Mouse (Mus musculus) heart, postnatal 4 days (tissue): ENCODE measurements at regions not wholly inside any gene's neighbourhood (a gene's known extent, or its start where the extent isn't known, plus 50 kb on each side); places are given as distances from the start of the nearest gene placed in this dataset.

Source experiments
- DNase-seq: peaks from one replicate; pipeline ENCODE4 v3.0.0; 2021

GRCm38 (mm10) chr2:114835694-114836093 is 180.9 kb upstream of the Dph6 start:
- DNase-seq, result no peak

- no peak for DNase-seq
Measured at GRCm38 (mm10) chr2:114843696-114844388, 189.1 kb upstream of the Dph6 start.

- DNase-seq, result no peak
Measured at GRCm38 (mm10) chr2:114844389-114844771, 189.6 kb upstream of the Dph6 start.

GRCm38 (mm10) chr2:114848439-114848838 is 193.7 kb upstream of the Dph6 start:
- DNase-seq, result no peak

GRCm38 (mm10) chr2:114848914-114849313 is 194.2 kb upstream of the Dph6 start:
- no peak for DNase-seq

GRCm38 (mm10) chr2:114853715-114854530 is 199.2 kb upstream of the Dph6 start:
- DNase-seq, result peak; percentile 77

GRCm38 (mm10) chr2:114872272-114872671 is 217.5 kb upstream of the Dph6 start:
- DNase-seq, result no peak

- no peak for DNase-seq
Measured at GRCm38 (mm10) chr2:114873090-114873489, 218.3 kb upstream of the Dph6 start.

GRCm38 (mm10) chr2:114879084-114879483 is 224.3 kb upstream of the Dph6 start:
- no peak for DNase-seq

- no peak for DNase-seq
Measured at GRCm38 (mm10) chr2:114879784-114880183, 225.0 kb upstream of the Dph6 start.

GRCm38 (mm10) chr2:114885734-114886260 is 231.0 kb upstream of the Dph6 start:
- no peak for DNase-seq

GRCm38 (mm10) chr2:114898812-114899211 is 244.0 kb upstream of the Dph6 start:
- DNase-seq, result no peak

- no peak for DNase-seq
Measured at GRCm38 (mm10) chr2:114911845-114912500, 257.2 kb upstream of the Dph6 start.

- no peak for DNase-seq
Measured at GRCm38 (mm10) chr2:114915025-114915690, 260.4 kb upstream of the Dph6 start.

- no peak for DNase-seq
Measured at GRCm38 (mm10) chr2:114918420-114919332, 263.9 kb upstream of the Dph6 start.

- DNase-seq, result no peak
Measured at GRCm38 (mm10) chr2:114923911-114924310, 269.1 kb upstream of the Dph6 start.

- no peak for DNase-seq
Measured at GRCm38 (mm10) chr2:114935436-114935835, 280.7 kb upstream of the Dph6 start.

- no peak for DNase-seq
Measured at GRCm38 (mm10) chr2:114938416-114939147, 283.8 kb upstream of the Dph6 start.

GRCm38 (mm10) chr2:114966111-114966510 is 311.3 kb upstream of the Dph6 start:
- DNase-seq, result no peak

- no peak for DNase-seq
Measured at GRCm38 (mm10) chr2:114968651-114969050, 313.9 kb upstream of the Dph6 start.

- DNase-seq, result no peak
Measured at GRCm38 (mm10) chr2:114993419-114993818, 338.7 kb upstream of the Dph6 start.
